Mouse (Mus musculus) neural tube, embryonic 11.5 days (tissue): Measurements from ENCODE around the gene Cradd. TPM values are rescaled to one million over a fixed set of nuclear protein-coding genes. Genes with fewer than 3 reads are reported as not detected.

ENCODE experiments used
- ATAC-seq: fragments of 200-750 bp; cut with Nextera tagmentation; 2 replicates; pipeline ENCODE4 v1.8.0; 2017; ENCODE audit warnings: moderate number of reproducible peaks, mild to moderate bottlenecking, moderate TSS enrichment, moderate library complexity; ENCODE audit not compliant: insufficient read depth, low FRiP score, low TSS enrichment
- DNase-seq: peaks from one replicate; pipeline ENCODE4 v3.0.0-alpha.2; 2015; ENCODE audit warnings: low spot score
- H3K27ac ChIP-seq: fragments of 300-500 bp; sonication (generic); 2 replicates; pipeline ENCODE4 v1.5.1; 2014; ENCODE audit warnings: low read depth, mild to moderate bottlenecking, low read length
- H3K27me3 ChIP-seq: fragments of 300-500 bp; sonication (generic); 2 replicates; pipeline ENCODE4 v1.6.1; 2014; ENCODE audit warnings: mild to moderate bottlenecking, low read length, mixed read lengths; ENCODE audit not compliant: control insufficient read depth, insufficient read depth
- H3K36me3 ChIP-seq: fragments of 300-500 bp; sonication (generic); 2 replicates; pipeline ENCODE4 v1.6.1; 2014; ENCODE audit warnings: mild to moderate bottlenecking, low read length, moderate library complexity, mixed read lengths; ENCODE audit not compliant: control insufficient read depth, insufficient read depth
- H3K4me1 ChIP-seq: fragments of 300-500 bp; sonication (generic); 2 replicates; pipeline ENCODE4 v1.6.1; 2014; ENCODE audit warnings: low read length, mixed read lengths; ENCODE audit not compliant: control insufficient read depth, insufficient read depth
- H3K4me2 ChIP-seq: fragments of 300-500 bp; sonication (generic); 2 replicates; pipeline ENCODE4 v1.6.1; 2014; ENCODE audit warnings: low read depth, mild to moderate bottlenecking, moderate library complexity
- H3K4me3 ChIP-seq: fragments of 300-500 bp; sonication (generic); 2 replicates; pipeline ENCODE4 v1.5.1; 2014; ENCODE audit warnings: low read depth, low read length
- H3K9ac ChIP-seq: fragments of 300-500 bp; sonication (generic); 2 replicates; pipeline ENCODE4 v1.6.1; 2014; ENCODE audit warnings: mild to moderate bottlenecking, low read length
- H3K9me3 ChIP-seq: fragments of 300-500 bp; sonication (generic); 2 replicates; pipeline ENCODE4 v1.6.1; 2016; ENCODE audit warnings: low read length; ENCODE audit not compliant: control insufficient read depth
- WGBS: fragments of 180-500 bp; shearing (Covaris S2); extraction: QIAGEN DNeasy Blood & Tissue Kit; methylation state at CpG from one replicate; pipeline ENCODE4 v1.1.7; 2014; 5-methylcytosine and 5-hydroxymethylcytosine counted together
- polyA plus RNA-seq: library from polyadenylated mRNA; unstranded; fragments of >200 nt; fragmentation: Nextera tagmentation; extraction: Ambion mirVana; gene quantifications from 2 replicates; pipeline ENCODE4 v1.2.1, GENCODE M21; 2014

Gene Cradd
- polyA plus RNA-seq, 1 experiment from 2014 or later = 12.5 TPM

DNA sequence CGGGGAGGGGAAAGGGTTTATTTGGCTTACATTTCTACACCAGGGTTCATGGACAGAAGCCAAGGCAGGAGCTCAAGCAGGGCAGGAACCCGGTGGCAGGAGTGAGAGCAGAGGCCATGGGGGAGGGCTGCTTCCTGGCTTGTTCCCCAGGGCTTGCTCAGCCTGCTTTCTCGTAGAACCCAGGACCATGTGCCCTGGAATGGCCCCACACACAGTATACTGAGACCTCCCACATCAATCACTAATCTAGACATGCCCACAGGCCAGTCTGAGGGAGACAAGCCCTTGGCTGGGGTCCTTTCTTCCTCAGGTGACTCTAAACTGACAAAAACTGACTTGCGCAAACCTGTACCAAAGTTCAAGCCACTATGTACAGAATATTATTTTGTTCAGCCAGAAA lies 19.7 kb downstream of the Cradd start:
- 62% methylated on average over 4 of the region's 4 CpGs for WGBS
- no peaks in the 10 kb centered on the region for H3K4me1 ChIP-seq
- H3K9ac ChIP-seq = no peak overlapping the region
- H3K27me3 ChIP-seq = no peaks in the 10 kb centered on the region
- H3K4me3 ChIP-seq = no peak overlapping the region
- H3K36me3 ChIP-seq = no peaks in the 10 kb centered on the region
- ATAC-seq (no peak), DNase-seq (no peak)
- no peak overlapping the region for H3K4me2 ChIP-seq
- no peak overlapping the region for H3K27ac ChIP-seq
- H3K9me3 ChIP-seq = no peaks in the 10 kb centered on the region

DNA sequence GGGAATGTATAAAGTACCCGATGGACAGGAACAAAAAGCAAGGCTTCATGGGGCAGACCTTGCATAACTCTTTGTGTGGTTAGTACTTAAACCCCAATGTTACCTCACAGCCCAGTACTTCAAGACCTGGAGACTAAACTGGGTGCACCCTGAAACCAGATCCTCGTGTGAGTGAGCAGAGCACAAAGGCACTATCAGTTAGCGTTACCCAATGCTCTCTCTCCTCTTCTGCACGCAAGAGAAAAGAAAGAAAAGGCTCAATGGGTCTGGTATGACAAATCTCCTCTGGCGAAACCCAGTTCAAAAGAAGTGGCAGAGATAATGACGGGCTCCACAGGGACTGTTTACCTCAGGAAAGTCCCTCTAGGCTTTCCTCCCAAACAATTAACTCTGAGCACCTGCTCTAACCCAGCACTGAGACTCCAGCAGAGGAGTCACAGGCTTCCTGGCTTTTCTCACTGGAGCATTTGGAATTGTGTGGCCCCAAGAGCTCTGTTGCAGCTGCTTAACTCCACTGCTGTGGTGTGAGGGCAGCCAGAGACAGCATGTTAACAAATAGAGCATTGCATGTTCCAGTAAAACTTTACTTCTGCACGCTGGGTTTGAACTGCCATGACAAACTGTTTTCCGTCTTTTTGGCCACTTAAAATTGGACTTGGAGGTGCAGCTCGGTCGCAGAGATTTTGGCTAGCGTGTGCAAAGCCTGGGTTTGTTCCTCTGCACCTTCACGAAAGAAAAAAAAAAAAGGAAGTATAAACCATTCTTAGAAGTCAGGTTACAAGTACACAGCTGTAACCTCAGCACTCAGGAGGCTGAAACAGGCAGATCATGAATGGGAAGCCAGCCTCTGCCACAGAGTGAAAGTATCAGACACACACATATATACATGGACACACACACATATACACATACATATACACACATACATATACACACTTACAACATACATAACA lies 21.4 kb downstream of the Cradd start:
- no peak overlapping the region for H3K4me3 ChIP-seq
- H3K4me1 ChIP-seq = no peaks in the 10 kb centered on the region
- H3K36me3 ChIP-seq = no peaks in the 10 kb centered on the region
- no peaks in the 10 kb centered on the region for H3K27me3 ChIP-seq
- no peak overlapping the region for H3K27ac ChIP-seq
- no peak overlapping the region for H3K9ac ChIP-seq
- DNase-seq (no peak), ATAC-seq (no peak)
- H3K4me2 ChIP-seq = no peak overlapping the region
- no peaks in the 10 kb centered on the region for H3K9me3 ChIP-seq
- 57% methylated on average over 12 of the region's 12 CpGs for WGBS

DNA sequence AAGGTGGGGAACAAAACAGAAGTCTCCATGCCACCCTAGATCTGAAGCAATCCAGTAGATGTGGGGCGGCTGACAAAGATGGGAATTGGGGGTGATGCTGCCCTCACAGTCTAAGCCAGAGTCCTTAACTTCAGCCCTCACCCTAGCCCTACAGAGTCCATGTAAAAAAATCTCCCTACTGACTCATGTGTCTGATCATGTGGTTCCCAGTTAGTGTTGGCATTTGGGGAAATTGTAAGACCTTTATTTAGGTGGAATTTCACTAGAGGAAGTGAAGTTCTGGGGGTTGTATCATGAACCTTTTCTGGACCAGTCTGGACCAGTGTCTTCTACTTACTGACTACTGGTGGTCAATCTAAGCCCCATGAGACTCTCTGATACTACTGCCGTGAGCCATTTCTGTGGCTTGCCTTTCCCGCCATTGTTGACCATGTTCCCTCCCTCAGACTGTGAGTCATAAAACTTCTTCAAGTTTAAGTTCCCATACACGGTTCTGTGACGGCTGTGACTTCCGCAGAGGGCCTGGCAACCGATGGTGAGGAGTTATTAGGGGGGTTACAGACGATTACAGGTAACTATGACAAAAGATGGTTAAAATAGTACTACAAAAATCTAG lies 23.6 kb downstream of the Cradd start:
- ATAC-seq (no peak), DNase-seq (no peak)
- H3K9ac ChIP-seq = no peak overlapping the region
- H3K27ac ChIP-seq = no peak overlapping the region
- H3K27me3 ChIP-seq = no peaks in the 10 kb centered on the region
- H3K36me3 ChIP-seq = no peaks in the 10 kb centered on the region
- no peaks in the 10 kb centered on the region for H3K9me3 ChIP-seq
- H3K4me2 ChIP-seq = no peak overlapping the region
- 88% methylated on average over 8 of the region's 8 CpGs for WGBS
- no peaks in the 10 kb centered on the region for H3K4me1 ChIP-seq
- H3K4me3 ChIP-seq = no peak overlapping the region

DNA sequence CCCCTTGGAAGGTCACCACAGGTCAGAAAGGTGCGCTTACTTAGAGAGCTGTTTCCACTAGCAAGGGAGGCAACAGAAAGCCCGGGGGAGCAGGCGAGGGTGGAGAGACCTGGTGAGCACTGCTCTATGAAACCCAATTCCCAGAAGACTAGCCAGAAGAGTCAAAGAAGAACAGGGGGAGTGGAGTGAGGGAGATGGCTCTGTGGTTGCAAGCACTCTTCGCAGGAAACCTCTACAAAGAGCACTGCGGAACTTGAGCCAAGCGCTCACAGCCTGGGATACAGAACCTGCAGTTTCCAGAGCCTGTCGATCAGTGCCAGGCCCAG lies 24.2 kb downstream of the Cradd start:
- DNase-seq (no peak), ATAC-seq (no peak)
- H3K27ac ChIP-seq = no peak overlapping the region
- 68% methylated on average over 7 of the region's 7 CpGs for WGBS
- H3K9me3 ChIP-seq = no peaks in the 10 kb centered on the region
- H3K4me2 ChIP-seq = no peak overlapping the region
- H3K36me3 ChIP-seq = no peaks in the 10 kb centered on the region
- no peaks in the 10 kb centered on the region for H3K4me1 ChIP-seq
- H3K9ac ChIP-seq = no peak overlapping the region
- H3K27me3 ChIP-seq = no peaks in the 10 kb centered on the region
- H3K4me3 ChIP-seq = no peak overlapping the region

DNA sequence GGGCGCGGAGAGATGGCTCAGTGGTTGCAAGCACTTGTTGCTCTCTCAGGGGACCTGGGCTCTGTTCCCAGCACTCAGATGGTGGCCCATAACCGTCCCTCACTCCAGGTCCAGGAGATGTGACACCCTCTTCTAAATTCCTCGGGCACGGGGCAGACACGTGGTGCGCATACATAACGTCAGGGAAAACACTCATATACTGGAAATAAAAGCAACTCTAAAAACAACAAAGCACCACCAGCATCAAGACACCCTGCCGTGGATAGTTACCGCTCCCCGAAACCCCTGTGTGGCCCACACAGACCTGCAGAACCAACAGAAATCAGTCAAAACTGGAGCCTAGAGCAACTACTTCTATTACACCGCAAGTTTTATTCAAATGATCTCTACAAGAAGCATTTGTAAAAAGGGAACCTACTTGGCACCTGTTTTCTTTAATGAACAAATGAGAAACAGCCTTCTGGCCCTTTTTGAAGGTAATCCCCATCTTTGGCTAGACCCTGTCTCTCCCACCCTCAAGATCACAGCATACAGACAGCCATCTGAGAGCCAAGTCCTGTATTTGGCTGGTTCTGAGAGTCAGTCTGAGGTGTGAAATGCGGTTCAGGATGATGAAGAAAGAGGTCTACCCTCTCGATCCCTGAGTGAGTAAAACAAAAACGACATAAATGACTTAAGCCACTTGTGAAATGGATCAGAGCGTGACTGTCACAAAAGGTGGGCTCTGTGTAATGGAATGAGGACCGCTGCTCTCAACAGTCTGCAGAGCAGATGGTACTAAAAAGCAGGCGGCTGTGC lies 24.7 kb downstream of the Cradd start:
- H3K36me3 ChIP-seq = no peaks in the 10 kb centered on the region
- ATAC-seq = no peak
- no peak overlapping the region for H3K4me3 ChIP-seq
- no peaks in the 10 kb centered on the region for H3K27me3 ChIP-seq
- H3K4me2 ChIP-seq = no peak overlapping the region
- H3K9ac ChIP-seq = no peak overlapping the region
- no peaks in the 10 kb centered on the region for H3K9me3 ChIP-seq
- H3K4me1 ChIP-seq = no peaks in the 10 kb centered on the region
- 80% methylated on average over 18 of the region's 18 CpGs for WGBS
- H3K27ac ChIP-seq = no peak overlapping the region
- no peak for DNase-seq

DNA sequence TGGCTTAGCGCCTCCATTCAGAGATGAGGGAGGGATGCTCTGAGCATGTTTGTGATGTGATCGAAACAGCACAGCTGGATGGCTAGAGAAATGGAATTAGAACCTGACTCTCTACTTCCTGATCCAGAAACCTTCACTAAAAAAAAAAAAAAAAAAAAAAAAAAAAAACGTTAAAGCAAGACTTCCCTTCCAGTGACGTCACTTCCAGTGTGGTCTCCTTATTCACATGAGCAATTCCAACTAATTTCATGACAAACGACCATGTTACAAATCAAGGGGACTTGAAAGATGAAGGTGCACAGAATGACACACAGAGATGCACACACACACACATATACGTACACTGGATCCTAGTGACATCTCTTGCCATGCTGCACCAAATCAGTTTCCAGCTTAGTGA lies 25.4 kb downstream of the Cradd start:
- H3K27me3 ChIP-seq = no peaks in the 10 kb centered on the region
- H3K36me3 ChIP-seq = no peaks in the 10 kb centered on the region
- H3K27ac ChIP-seq = no peak overlapping the region
- no peak overlapping the region for H3K4me3 ChIP-seq
- no peak for ATAC-seq
- DNase-seq = no peak
- WGBS = 88% methylated on average over 6 of the region's 6 CpGs
- H3K9ac ChIP-seq = no peak overlapping the region
- H3K4me2 ChIP-seq = no peak overlapping the region
- H3K9me3 ChIP-seq = no peaks in the 10 kb centered on the region
- no peaks in the 10 kb centered on the region for H3K4me1 ChIP-seq

DNA sequence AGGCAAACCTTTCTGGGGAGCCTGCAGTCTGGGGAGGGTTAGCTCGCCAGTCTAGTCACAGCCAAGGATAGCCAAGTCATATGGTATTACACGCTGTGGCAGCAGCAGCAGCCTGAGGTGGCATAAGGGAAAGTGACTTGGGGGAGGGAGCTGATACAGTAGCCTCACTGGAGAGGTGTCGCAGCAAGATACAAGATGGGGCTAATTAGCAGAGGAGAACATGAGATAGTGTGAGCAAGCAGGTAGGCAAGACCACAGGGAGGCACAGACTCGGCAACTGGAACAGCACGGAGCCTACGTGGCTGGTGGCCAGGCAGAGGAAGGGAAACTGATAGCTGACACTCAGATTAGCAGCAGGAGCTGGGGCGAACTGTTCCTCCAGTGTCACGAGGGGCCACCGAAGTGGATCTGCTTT lies 26.2 kb downstream of the Cradd start:
- Histone ChIP-seq H3K4me3 (no peak overlapping the region), H3K4me2 (no peak overlapping the region), H3K9ac (no peak overlapping the region), H3K4me1 (no peaks in the 10 kb centered on the region), H3K9me3 (no peaks in the 10 kb centered on the region), H3K27me3 (no peaks in the 10 kb centered on the region), H3K27ac (no peak overlapping the region), H3K36me3 (no peaks in the 10 kb centered on the region)
- ATAC-seq = no peak; the same call in 1 of the 2 replicates
- WGBS = 70% methylated on average over 9 of the region's 9 CpGs
- no peak for DNase-seq

DNA sequence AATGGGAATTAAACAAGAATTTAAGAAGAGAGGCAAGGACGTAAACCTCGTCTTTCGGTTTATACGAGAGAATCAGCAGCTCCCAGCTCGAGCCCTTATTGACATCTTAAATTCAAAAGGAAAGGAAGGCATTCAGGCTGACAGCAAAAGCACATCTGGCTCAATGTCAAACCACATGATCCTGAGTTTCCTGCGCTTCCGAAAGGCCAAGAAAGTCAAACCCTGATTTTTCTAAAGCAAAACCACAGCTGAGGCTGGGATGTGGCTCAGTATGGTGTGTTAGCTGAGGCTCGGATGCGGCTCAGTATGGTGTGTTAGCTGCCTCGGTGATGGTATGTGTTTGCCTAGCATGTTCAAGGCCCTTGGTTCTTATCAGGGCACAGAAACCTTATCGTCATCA lies 26.9 kb downstream of the Cradd start:
- H3K36me3 ChIP-seq = no peaks in the 10 kb centered on the region
- H3K4me1 ChIP-seq = no peaks in the 10 kb centered on the region
- no peak overlapping the region for H3K9ac ChIP-seq
- ATAC-seq (no peak), DNase-seq (no peak)
- H3K4me3 ChIP-seq = no peak overlapping the region
- no peaks in the 10 kb centered on the region for H3K27me3 ChIP-seq
- H3K4me2 ChIP-seq = no peak overlapping the region
- no peaks in the 10 kb centered on the region for H3K9me3 ChIP-seq
- H3K27ac ChIP-seq = no peak overlapping the region
- WGBS = 91% methylated on average over 11 of the region's 11 CpGs
